Mouse (Mus musculus): ENCODE measurements around the gene Scarb2.

DNA sequence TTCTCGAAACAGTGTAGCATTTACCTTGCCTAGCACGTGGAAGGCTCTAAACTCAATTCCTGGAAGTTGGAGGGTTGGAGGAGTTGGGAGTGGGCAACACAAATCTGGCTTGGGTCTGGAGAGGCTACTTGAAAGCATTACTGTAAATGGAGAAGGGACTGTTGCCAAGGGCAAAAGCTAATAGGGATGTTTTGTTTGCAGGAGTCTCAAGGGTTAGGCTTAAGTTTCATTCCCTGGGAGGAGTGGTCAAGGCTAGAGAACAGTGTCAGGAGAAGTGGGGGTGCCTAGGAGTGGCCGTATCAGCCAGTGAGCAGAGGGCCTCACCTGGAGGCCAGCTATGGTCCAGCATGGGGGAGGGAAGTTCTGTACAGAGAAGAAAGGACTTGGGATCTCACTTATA lies 18.2 kb downstream of the Scarb2 start:
- TF ChIP-seq CTCF (IDR thresholded peaks at IDR 0.05; ENCODE audit: low read depth, low read length) (0 out of 2 replicates have a peak, but pooled peaks have one; percentile 3), POLR2A (IDR thresholded peaks at IDR 0.05; ENCODE audit: extremely low read depth, insufficient read depth, low read length) (no peak)
